Mouse (Mus musculus) v-Abl transformed pro-B cells (cell line): Measurements from ENCODE around the gene Id1.

Experiments
- in situ Hi-C, 2 experiments: fragments of 400-800 bp; cut with MboI; formaldehyde crosslinking; loops; one replicate each; pipeline ENCODE4 v1.15.1; 2025; ENCODE audit not compliant: unreplicated experiment in 2 of 2

Id1 gene

GRCm38 (mm10) chr2:152736090-152736601 is at the start of gene Id1:
TSS of gene Id1 (plus strand) at chr2:152736251.
- in situ Hi-C loops: loop anchor here in 1 of 2 experiments (5.0 kb wide), 1 partner anchor 34 kb away; no protein-coding TSS in a partner anchor

GRCm38 (mm10) chr2:152686399-152686798 is 49.7 kb upstream of the Id1 start:
- in situ Hi-C loops: loop anchor here in 1 of 2 experiments (10.0 kb wide), 1 partner anchor 248 kb away; the partner anchor contains the start of gene Foxs1

DNA sequence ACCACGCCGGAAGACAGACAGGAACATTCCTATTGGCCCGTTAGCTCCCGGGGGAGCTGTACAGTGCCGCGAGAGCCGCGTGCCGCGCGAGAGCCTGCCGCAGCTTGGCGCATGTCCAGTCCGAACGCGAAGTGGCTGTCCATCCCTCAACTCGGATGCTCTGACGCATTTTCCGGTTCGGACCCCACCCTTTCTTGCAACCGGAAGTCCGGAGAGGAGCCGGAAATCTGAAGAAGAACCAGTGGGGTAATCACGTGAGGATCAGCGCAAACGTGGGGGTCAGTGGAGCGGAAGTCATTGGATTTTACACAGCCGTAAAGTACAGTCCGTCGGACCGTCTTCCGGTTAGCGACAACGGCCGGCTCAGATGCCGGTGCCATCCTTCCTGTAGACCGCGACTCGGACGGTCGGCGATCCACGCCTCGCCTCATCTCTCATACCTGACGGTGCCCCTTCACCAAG is 49.2 kb upstream of the Id1 start, which contains the start of gene Mcts2:
Mcts2 (plus strand) TSS at position 230 of the 462 bp plus-strand sequence.
- in situ Hi-C loops: loop anchor here in 1 of 2 experiments (10.0 kb wide), 1 partner anchor 248 kb away; the partner anchor contains the start of gene Foxs1

DNA sequence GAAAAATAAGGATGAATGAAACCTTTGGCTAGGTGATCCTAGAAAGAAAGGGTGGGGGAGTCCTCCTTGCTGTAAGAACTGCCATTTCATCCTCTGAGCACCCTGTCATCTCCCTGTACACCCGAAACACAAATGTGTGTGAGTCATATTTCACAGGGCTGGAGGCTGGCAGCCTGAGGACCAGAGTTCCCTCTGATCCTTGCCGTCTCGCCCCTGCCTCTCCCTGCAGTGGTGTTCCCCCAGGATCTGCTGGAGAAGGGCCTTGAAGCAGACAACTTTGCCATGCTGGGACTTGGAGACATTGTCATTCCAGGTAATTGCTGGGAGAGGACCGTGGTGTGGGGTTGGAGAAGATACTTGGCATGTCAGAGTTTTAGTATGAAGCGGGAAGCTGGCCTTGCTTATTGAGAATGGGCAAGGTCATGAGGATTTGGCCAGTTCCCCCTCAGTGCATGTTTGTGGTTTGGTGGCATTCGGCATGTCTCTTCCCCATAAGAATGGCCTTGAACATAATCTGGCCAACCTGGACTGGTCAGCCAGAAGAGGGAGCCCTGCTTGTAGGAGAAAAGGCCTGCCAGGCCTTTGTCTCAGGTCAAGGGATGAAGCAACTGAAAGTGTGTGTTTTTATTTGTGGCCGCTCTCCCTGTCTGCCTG is 44.4 kb upstream of the Id1 start:
- in situ Hi-C loops: loop anchor here (5.0 to 10.0 kb wide), 2 partner anchors 77 to 141 kb away; partner anchors contain the start of gene Bcl2l1 (in 2 of the 2)

- in situ Hi-C loops: loop anchor here (5.0 to 10.0 kb wide), 2 partner anchors 78 to 139 kb away; partner anchors contain the start of gene Bcl2l1 (in 2 of the 2)
Observed at GRCm38 (mm10) chr2:152693233-152693632, 42.8 kb upstream of the Id1 start.

DNA sequence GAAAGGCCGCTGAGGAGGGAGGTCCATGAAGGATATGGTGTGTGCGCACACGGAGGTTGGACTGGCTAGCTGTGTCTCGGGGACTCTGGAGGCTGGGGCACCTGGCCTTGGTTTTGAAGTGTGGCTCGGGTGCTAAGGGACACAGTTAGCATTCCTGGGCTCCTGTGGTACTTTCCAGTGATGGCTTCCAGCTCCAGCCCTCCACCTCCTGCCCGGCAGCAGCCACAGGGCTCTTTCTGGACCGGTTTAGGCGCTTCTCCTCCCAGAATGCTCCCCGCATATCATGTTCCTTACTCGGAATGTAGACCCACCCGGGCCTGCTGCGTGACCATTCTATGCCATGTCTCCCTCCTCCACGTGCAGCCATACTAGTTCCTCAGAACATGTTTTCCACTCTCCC is 42.3 kb upstream of the Id1 start:
- in situ Hi-C loops: loop anchor here (5.0 to 10.0 kb wide), 2 partner anchors 79 to 139 kb away; partner anchors contain the start of gene Bcl2l1 (in 2 of the 2)

GRCm38 (mm10) chr2:152694708-152695107 is 41.3 kb upstream of the Id1 start:
- in situ Hi-C loops: loop anchor here (5.0 to 10.0 kb wide), 3 partner anchors 73 to 138 kb away; partner anchors contain the start of gene Bcl2l1 (in 2 of the 2)

DNA sequence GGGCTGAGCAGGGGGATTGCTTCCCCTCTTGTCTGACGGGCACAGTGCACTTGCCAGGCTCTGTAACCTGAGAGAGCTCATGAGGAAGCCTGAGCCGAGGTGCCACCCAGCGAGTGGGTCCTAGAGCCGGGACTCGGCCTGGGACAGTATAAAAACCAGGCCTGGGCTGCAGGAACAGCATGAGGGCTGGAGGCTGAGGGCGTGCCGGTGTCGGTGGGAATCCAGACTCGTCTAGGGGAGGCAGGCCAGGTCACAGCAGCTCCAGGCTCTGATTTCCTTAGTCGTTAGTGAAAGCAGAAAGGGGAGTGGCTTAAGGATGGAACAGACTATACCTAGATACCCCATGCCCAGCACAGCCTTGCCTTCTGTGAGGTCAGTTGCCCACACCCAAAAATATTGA is 40.0 kb upstream of the Id1 start:
- in situ Hi-C loops: loop anchor here in 1 of 2 experiments (5.0 to 10.0 kb wide), 2 partner anchors 71 to 81 kb away; no protein-coding TSS in a partner anchor

GRCm38 (mm10) chr2:152696476-152697164 is 39.4 kb upstream of the Id1 start:
- in situ Hi-C loops: loop anchor here in 1 of 2 experiments (5.0 to 10.0 kb wide), 2 partner anchors 71 to 82 kb away; no protein-coding TSS in a partner anchor

DNA sequence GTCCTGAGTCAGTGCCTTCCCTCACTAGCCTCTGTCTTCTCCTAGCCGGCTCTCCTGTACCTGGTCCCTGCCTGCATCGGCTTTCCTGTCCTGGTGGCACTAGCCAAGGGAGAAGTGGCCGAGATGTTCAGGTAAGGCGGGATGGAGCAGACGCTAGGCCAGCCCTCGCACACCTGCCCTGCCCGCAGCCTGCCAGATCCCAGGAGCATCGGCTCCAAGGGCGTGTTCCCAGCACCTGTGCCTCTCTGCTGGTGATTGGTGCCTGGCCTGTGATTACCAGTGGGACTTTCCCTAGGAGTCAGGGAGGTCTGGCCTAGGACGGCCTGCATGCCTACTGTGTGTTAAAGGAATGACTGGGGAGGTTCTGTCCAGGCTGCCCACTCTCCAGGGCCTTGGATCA is 35.9 kb upstream of the Id1 start:
- in situ Hi-C loops: loop anchor here in 1 of 2 experiments (5.0 kb wide), 2 partner anchors 37 to 67 kb away; partner anchors contain the start of gene Id1

GRCm38 (mm10) chr2:152700725-152701124 is 35.3 kb upstream of the Id1 start:
- in situ Hi-C loops: loop anchor here in 1 of 2 experiments (5.0 kb wide), 2 partner anchors 37 to 67 kb away; partner anchors contain the start of gene Id1

DNA sequence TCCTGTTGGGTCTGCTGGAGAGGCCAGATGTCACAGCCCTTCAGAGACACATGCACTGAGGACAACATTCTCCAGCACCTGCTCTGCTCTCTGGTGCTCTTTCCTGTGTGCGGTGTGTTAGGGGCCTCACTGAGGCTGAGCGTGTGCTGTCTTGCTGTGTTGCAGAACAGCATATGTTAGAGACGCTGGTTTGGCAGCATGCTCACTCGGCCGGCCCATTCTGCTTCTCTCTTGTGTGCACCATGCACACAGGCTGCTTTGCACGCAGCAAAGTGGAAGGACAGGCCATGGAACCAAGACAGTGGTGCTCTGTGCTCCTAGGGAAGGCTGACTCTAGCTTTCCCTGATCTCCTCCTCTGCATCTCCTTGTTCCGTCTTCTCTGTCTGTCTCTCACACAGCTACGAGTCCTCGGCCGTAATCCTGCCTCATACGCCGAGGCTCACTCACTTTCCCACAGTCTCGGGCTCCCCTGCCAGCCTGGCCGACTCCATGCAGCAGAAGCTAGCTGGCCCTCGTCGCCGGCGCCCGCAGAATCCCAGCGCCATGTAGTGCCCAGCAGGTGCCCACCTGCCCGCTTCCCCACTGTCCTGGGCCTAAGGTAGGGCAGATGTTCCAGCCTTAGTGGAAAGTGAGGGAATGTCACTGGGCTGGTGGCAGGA is 32.3 kb upstream of the Id1 start:
- in situ Hi-C loops: loop anchor here in 1 of 2 experiments (5.0 kb wide), 2 partner anchors 34 to 64 kb away; partner anchors contain the start of gene Id1

DNA sequence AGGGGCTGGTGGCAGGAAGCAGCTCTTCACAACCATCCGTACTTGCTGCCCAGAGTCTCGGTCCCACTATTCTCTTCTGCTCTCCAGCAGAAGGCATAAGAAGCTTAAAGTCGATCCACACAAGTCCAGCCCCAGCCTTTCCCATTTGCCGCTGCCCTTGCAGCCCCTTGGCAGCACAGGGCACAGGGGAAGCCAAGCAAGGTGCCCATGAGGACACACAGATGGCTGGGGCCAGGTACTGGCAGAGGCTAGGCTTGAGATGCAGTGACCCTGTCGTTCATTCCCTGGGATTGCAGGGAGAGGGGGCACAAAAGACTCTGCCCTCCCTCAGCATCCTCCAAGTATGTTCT is 31.8 kb upstream of the Id1 start:
- in situ Hi-C loops: loop anchor here in 1 of 2 experiments (5.0 kb wide), 2 partner anchors 33 to 63 kb away; partner anchors contain the start of gene Id1

DNA sequence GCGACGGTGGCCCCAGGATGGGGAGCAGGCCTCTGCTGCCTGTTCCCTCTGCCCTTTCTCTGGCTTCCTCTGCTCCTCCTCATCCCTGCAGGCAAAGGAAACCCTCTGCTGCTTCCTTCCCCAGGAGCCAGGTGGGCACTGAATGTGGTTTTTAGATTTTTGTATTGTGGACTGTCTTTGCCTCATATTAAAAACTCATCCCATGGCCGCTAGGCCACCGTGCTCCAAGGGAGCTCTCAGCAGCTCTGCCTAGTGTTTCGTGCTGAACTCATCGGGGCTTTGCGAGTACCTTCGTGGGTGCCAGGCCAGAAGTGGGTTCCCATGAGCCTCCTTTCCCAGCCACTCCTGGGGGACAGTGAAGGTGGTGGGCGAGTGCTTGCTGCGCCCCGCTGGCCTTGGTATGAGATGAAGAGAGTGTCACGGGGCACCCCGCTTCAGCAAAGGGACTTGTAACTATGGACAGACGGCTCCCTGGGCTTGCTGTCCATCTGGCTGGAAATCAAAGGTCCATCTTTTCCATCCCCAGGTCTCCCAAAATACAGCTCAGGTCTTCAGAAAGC is 31.2 kb upstream of the Id1 start:
- in situ Hi-C loops: loop anchor here in 1 of 2 experiments (5.0 kb wide), 2 partner anchors 32 to 62 kb away; partner anchors contain the start of gene Id1

- in situ Hi-C loops: no loop called here
Observed at GRCm38 (mm10) chr2:152705993-152706571, 30.0 kb upstream of the Id1 start.

DNA sequence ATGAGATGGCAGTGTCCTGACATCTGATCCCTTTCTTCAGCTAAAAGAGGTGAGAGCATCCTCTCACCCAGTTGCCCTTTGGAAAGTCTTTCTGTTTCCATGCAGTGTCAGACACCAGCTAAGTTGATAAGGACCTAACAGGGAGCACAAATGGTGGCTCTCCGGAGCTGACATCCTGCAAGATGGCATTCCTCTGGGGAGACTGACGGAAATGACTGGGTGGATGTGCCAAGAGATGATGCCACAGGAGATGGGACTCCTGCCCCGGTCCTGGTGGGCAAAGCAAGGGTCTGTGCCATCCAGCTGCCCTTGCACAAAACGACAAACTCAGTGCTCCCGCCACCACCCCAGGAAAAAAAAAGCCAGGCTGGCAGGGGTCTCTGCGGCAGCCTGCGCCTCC is 28.9 kb upstream of the Id1 start:
- in situ Hi-C loops: no loop called here

GRCm38 (mm10) chr2:152707627-152708026 is 28.4 kb upstream of the Id1 start:
- in situ Hi-C loops: no loop called here

DNA sequence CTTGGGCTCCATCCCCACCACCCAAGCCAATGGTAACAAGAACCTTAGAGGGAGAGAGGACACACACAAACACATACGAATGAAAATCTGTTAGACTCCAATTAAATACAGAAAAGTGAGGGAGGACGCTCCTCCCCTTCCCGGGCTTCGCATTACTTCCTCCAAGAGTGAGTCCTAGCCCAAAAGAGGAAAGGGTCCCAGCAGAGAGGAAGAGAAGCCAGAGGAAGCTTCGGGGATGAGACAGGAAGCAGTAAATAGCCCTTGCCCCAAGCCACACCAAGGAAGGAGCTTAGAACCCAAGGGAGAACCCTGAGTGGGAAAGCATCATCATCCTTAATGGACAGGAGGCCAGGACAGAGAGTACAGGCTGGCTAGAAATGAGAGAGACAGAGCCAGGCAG is 27.0 kb upstream of the Id1 start:
- in situ Hi-C loops: no loop called here

GRCm38 (mm10) chr2:152716241-152716772 is 19.7 kb upstream of the Id1 start:
- in situ Hi-C loops: no loop called here
